Mouse (Mus musculus): ENCODE measurements at regions not wholly inside any gene's neighbourhood (a gene's known extent, or its start where the extent isn't known, plus 50 kb on each side); places are given as distances from the start of the nearest gene placed in this dataset.
"Not testable (repeated sequence)": the region's sequence is repeated elsewhere in the genome, so short reads cannot be mapped to it uniquely, and the experiment has no call there.

DNA sequence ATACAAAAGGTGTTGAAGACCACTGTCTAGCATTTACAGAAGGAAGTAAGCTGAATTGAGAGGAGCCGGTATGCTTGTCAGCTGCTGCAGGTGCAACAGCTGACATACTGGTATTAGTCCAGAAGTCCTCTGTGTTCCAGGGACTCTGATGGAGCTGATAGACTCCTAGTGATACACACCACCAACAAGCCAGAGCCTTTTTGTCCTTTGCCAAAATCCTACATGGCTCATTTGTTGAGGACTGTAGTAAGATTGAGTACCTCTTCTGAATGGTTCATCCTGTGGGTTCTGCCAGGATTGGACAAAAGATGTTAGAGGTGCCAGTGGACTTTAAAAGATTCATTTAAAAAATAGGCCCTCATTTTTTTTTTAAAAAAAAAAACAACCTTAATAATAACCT is 129.4 kb upstream of the Tmem185a start:
- DNase-seq (ENCODE audit: extremely low spot score, low read depth, low spot score): no peak

DNA sequence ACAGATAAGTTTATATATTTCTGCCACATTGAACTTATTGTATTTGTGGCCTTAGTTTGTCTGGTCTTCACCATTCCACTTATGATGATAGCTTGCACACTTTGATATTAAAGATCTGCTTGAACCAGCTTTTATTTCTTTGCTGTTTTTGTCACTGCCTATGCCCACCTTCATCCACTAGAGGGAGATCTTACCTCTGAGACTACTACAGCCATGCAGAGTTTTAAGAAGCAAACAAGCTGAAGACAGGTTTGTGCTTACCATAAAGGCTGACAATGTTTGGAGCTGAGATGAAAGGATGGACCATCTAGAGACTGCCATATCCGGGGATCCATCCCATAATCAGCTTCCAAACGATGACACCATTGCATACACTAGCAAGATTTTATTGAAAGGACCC is 105.4 kb upstream of the Tmem185a start:
- peak; percentile 12 for DNase-seq (ENCODE audit: extremely low spot score, low read depth, low spot score)

DNA sequence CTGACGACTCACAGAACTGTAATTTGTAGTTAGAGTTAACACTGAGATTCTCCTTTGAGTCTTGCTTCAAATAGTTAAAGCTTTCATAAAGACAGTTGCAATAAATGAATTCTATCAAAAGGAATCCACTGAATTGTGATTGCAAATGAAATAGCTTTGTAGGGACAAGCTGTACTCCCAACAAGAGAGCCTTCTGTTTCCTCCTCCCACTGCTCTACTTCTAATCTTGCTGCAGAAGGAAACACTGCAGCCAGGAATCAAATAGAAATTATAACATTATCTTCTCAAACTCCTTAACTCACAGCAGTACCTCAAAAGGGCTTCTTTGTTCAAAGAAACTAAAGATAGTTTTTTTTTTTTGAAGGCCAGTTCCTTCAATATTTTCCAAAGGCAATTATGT is 103.2 kb upstream of the Tmem185a start:
- no peak for DNase-seq (ENCODE audit: extremely low spot score, low read depth, low spot score)

DNA sequence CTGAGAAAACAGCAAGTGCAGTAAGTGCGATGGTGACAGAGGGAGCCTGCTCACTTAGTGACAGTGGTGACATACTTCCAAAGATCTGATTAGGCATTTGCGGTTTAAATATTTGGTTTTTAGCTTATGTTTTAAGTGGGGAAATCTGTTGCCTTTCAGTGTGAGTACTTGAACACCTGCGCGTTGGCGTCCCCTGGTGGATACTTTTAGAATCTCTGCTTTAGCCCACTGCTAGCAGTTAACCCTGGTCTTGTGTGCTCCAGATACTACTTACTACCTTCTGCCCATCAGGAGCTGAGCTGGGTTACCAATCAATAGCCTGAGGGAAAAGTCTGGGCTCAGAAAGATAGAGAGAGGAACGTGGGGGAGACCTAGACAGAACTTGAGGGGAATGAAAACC is 97.3 kb upstream of the Tmem185a start:
- DNase-seq (ENCODE audit: extremely low spot score, low read depth, low spot score): not testable (repeated sequence)

DNA sequence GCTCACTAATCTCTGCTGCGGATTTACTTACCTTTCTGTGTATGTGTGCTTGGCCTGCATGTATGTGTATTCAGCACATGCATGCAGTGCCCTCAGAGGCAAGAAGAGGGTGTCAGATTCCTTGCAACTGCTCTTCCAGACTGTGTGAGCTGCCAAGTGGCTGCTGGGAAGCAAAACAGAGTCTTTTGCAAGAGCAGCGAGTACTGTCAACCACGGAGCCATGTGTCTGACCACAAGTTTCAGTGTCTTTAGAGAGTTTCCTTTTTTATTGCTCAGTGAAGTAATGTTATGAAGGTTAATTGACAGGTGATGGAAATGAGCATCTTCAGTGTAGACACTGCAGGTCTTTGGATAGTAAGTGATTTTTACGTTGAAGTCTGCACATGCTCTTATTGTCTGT is 93.6 kb upstream of the Tmem185a start:
- not testable (repeated sequence) for DNase-seq (ENCODE audit: extremely low spot score, low read depth, low spot score)

DNA sequence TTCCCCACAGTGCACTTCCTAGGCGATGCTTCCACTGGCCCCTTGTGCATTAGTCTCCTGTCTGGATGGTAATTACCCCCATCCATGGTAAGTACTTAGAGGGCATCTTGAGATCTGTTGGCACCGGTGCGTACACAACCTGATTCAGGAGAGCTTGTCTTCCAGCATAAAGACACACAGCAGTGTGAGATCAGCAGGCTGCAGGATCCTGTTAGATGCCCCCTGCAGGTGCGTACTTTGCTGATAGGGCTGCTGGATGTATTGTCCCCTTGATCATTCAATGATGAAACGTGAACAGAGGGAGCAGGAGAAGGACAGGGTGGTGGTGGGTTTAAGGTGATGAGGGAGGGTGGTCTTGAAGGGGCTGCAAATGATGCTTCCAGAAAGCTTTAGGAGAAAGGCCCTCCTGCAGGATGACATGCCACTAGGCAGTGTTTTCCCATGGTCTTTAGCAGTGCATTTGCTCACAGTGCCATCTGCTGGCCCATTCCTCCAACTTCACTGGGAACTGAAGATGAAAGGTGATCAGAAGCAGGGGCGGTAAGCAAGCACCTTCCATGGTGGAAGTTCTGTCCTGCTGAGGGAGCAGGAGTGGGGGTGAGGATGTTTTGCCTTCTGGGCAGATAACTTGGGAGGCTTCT is 92.5 kb upstream of the Tmem185a start:
- DNase-seq (ENCODE audit: extremely low spot score, low read depth, low spot score): not testable (repeated sequence)

Data from hindlimb bud, embryonic 11.5 days (tissue).